Mouse (Mus musculus): Measurements from ENCODE around the gene Phactr4.

DNA sequence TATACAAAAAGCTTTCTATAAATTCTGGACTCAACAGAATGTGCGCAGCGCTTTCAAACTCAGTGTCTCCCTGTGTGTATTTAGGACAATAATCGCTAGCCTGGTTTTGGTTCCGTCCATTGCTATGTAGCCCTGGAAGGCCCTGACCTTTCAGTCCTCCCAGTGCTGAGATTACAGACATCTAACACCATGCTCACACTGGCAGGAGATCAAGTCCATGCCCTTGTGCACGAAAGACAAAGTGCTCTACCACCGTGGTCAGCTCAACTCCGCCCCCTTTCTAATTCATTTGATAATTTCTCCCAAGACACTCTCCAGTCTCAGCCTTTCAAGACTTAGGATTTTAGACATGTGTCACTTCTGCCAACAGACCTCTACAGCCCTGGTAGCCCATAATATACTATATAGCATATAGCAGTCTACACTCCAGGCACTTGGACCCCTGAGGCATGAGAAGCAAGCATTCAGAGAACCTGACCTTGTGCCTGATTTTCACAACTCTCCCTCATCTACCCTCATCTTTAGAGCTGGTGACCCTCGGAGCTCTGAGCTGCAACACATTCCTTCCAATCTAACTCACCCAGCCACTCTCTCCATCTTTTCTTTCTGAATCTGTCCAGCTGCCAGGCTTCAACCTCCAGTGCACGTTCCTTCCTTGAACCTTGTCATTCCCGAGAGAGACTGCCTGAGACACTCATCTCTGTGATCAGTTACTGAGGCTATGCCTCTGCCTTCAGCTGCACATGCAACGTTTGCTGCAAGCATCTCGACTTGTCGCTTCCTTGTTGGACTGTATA is 15.7 kb downstream of the Phactr4 start:
- TF ChIP-seq CTCF (IDR thresholded peaks at IDR 0.05; ENCODE audit: insufficient read depth, low read length) (no peak), POLR2A (IDR thresholded peaks at IDR 0.05; ENCODE audit: borderline replicate concordance, extremely low read depth, low read depth, low read length) (no peak)

Measured in lung, adult 2 months (tissue).